In genomic region chr8:70278175-70278574, GRCm38 (mm10) we compare ENCODE assay signal across 12 mouse cellular contexts. TPM values are rescaled to one million over a fixed set of nuclear protein-coding genes. Genes with fewer than 3 reads are reported as not detected.
DNase-seq lines count a peak whose midpoint lies in the region; ATAC-seq and TF ChIP-seq lines count a peak whose summit lies in the region.
"Had no signal": no experiment of that assay in that cellular context is flagged by ENCODE, and none has a peak within 500 bp of the region (broad histone marks: within the 10 kb centered on the region; RNA-seq: fewer than 3 reads in every experiment).

No protein-coding gene starts in this region.

- no peak for DNase-seq in heart, adult 18-20 months
- no peak for DNase-seq in lung, postnatal 0 days (ENCODE audit: low spot score)
- no peak for DNase-seq in lung, adult 2 months
- DNase-seq in embryonic facial prominence, embryonic 14.5 days (ENCODE audit: low spot score) = no peak
- DNase-seq in liver, embryonic 14.5 days (ENCODE audit: low read depth in 3 of 3, low spot score in 3 of 3) = no peak
- DNase-seq: adrenal gland, adult 2 months; cerebellum, adult 18-20 months; gastrocnemius, postnatal 14 days; lung, adult 18-20 months had no signal

- H3K4me2 ChIP-seq in heart, embryonic 15.5 days = no peak overlapping the region
- H3K4me2 ChIP-seq in lung, postnatal 0 days (replicated peaks; ENCODE audit: low read depth, low read length) = no peak overlapping the region
- H3K4me2 ChIP-seq in embryonic facial prominence, embryonic 14.5 days (ENCODE audit: low read depth, low read length) = no peak overlapping the region
- H3K4me2 ChIP-seq in liver, embryonic 14.5 days (ENCODE audit: low read depth) = peak overlapping the region; percentile 5; the same call in 1 of the 2 replicates
- no peak overlapping the region for H3K4me2 ChIP-seq in midbrain, embryonic 15.5 days

- TF ChIP-seq CTCF in lung, postnatal 0 days (IDR thresholded peaks at IDR 0.05) = no peak
- no peak for TF ChIP-seq CTCF in lung, adult 2 months (IDR thresholded peaks at IDR 0.05; ENCODE audit: insufficient read depth, low read length)
- no peak for TF ChIP-seq CTCF in liver, embryonic 14.5 days (IDR thresholded peaks at IDR 0.05; ENCODE audit: low read depth)

- no peak overlapping the region for H3K27ac ChIP-seq in heart, embryonic 15.5 days
- peak overlapping the region; percentile 9; the same call in 1 of the 2 replicates for H3K27ac ChIP-seq in lung, postnatal 0 days (ENCODE audit: low read length)
- H3K27ac ChIP-seq in embryonic facial prominence, embryonic 14.5 days (replicated peaks; ENCODE audit: low read depth, low read length) = no peak overlapping the region
- H3K27ac ChIP-seq in liver, embryonic 14.5 days = no peak overlapping the region
- H3K27ac ChIP-seq in midbrain, embryonic 15.5 days = no peak overlapping the region

- H3K9ac ChIP-seq in heart, embryonic 15.5 days = peak overlapping the region; percentile 33; the same call in 1 of the 2 replicates
- no peak overlapping the region for H3K9ac ChIP-seq in lung, postnatal 0 days (replicated peaks; ENCODE audit: low read depth)
- 0 out of 2 replicates have a peak overlapping the region, but pooled peaks have one; percentile 26 for H3K9ac ChIP-seq in embryonic facial prominence, embryonic 14.5 days (ENCODE audit: low read depth, low read length)
- H3K9ac ChIP-seq in liver, embryonic 14.5 days (replicated peaks) = no peak overlapping the region
- H3K9ac ChIP-seq in midbrain, embryonic 15.5 days = no peak overlapping the region

- H3K9me3 ChIP-seq in heart, embryonic 15.5 days (replicated peaks) = no peaks in the 10 kb centered on the region
- no peaks in the 10 kb centered on the region for H3K9me3 ChIP-seq in lung, postnatal 0 days (ENCODE audit: low read length)
- no peaks in the 10 kb centered on the region; the same call in 1 of the 2 replicates for H3K9me3 ChIP-seq in embryonic facial prominence, embryonic 14.5 days (ENCODE audit: control insufficient read depth, low read length)
- H3K9me3 ChIP-seq in liver, embryonic 14.5 days (ENCODE audit: control insufficient read depth, low read length) = no peaks in the 10 kb centered on the region
- no peaks in the 10 kb centered on the region for H3K9me3 ChIP-seq in midbrain, embryonic 15.5 days

- WGBS in heart, embryonic 15.5 days = 64% methylated on average over 15 of the region's 15 CpGs
- 52% methylated on average over 13 of the region's 15 CpGs for WGBS in lung, postnatal 0 days
- WGBS in lung, adult 2 months = 48% methylated on average over 15 of the region's 15 CpGs
- 52% methylated on average over 14 of the region's 15 CpGs for WGBS in embryonic facial prominence, embryonic 14.5 days
- 36% methylated on average over 15 of the region's 15 CpGs for WGBS in liver, embryonic 14.5 days (ENCODE audit: insufficient replicate concordance)
- WGBS in midbrain, embryonic 15.5 days = 63% methylated on average over 15 of the region's 15 CpGs

- no peak for TF ChIP-seq POLR2A in lung, adult 2 months (IDR thresholded peaks at IDR 0.05; ENCODE audit: borderline replicate concordance, extremely low read depth, low read depth, low read length)

- no peak for TF ChIP-seq EP300 in lung, postnatal 0 days (IDR thresholded peaks at IDR 0.05)
- TF ChIP-seq EP300 in liver, embryonic 14.5 days (IDR thresholded peaks at IDR 0.05; ENCODE audit: low read depth) = no peak

- H3K4me1 ChIP-seq in heart, embryonic 15.5 days (replicated peaks) = peaks cover 38% of the 10 kb centered on the region
- H3K4me1 ChIP-seq in lung, postnatal 0 days (ENCODE audit: insufficient read depth, low read depth, low read length) = peaks cover 5% of the 10 kb centered on the region; the same call in 1 of the 2 replicates
- peaks cover 16% of the 10 kb centered on the region for H3K4me1 ChIP-seq in lung, adult 2 months (ENCODE audit: control insufficient read depth, insufficient read depth, low read length)
- no peaks in the 10 kb centered on the region for H3K4me1 ChIP-seq in embryonic facial prominence, embryonic 14.5 days (ENCODE audit: control insufficient read depth, insufficient read depth, low read length)
- H3K4me1 ChIP-seq in liver, embryonic 14.5 days (replicated peaks; ENCODE audit: control insufficient read depth in 2 of 2, insufficient read depth in 2 of 2, low read length in 1 of 2) = peaks cover 0 to 31% of the 10 kb centered on the region in 2 experiments; a peak in 2 of 4 replicates
- H3K4me1 ChIP-seq in midbrain, embryonic 15.5 days = peaks cover 6% of the 10 kb centered on the region

- H3K4me3 ChIP-seq in heart, embryonic 15.5 days = no peak overlapping the region
- H3K4me3 ChIP-seq in lung, postnatal 0 days (ENCODE audit: low read depth, low read length) = no peak overlapping the region
- H3K4me3 ChIP-seq in lung, adult 2 months (replicated peaks; ENCODE audit: extremely low read depth, low read depth, low read length) = no peak overlapping the region
- H3K4me3 ChIP-seq in embryonic facial prominence, embryonic 14.5 days (ENCODE audit: low read depth, low read length) = no peak overlapping the region
- H3K4me3 ChIP-seq in liver, embryonic 14.5 days (ENCODE audit: insufficient read depth in 1 of 2, low read depth in 2 of 2, low read length in 2 of 2) = peak overlapping the region in 1 of 2 experiments; percentile 12; a peak in 1 of 4 replicates
- no peak overlapping the region for H3K4me3 ChIP-seq in midbrain, embryonic 15.5 days

- no peaks in the 10 kb centered on the region for H3K36me3 ChIP-seq in heart, embryonic 15.5 days
- no peaks in the 10 kb centered on the region for H3K36me3 ChIP-seq in lung, postnatal 0 days (ENCODE audit: insufficient read depth, low read length)
- H3K36me3 ChIP-seq in embryonic facial prominence, embryonic 14.5 days (ENCODE audit: control insufficient read depth, insufficient read depth, low read length) = no peaks in the 10 kb centered on the region
- no peaks in the 10 kb centered on the region for H3K36me3 ChIP-seq in liver, embryonic 14.5 days (replicated peaks; ENCODE audit: control insufficient read depth, insufficient read depth, low read depth)
- H3K36me3 ChIP-seq in midbrain, embryonic 15.5 days (replicated peaks) = no peaks in the 10 kb centered on the region

- no peaks in the 10 kb centered on the region for H3K27me3 ChIP-seq in heart, embryonic 15.5 days
- no peaks in the 10 kb centered on the region for H3K27me3 ChIP-seq in lung, postnatal 0 days (replicated peaks; ENCODE audit: insufficient read depth, low read length)
- H3K27me3 ChIP-seq in embryonic facial prominence, embryonic 14.5 days (replicated peaks; ENCODE audit: control insufficient read depth, insufficient read depth, low read length) = no peaks in the 10 kb centered on the region
- H3K27me3 ChIP-seq in liver, embryonic 14.5 days (ENCODE audit: control insufficient read depth, insufficient read depth, low read length) = no peaks in the 10 kb centered on the region
- H3K27me3 ChIP-seq in midbrain, embryonic 15.5 days (replicated peaks) = no peaks in the 10 kb centered on the region

- ATAC-seq in heart, embryonic 15.5 days (replicated peaks; ENCODE audit: insufficient number of reproducible peaks, insufficient read depth, low FRiP score, low read depth) = no peak
- no peak for ATAC-seq in lung, postnatal 0 days
- no peak for ATAC-seq in embryonic facial prominence, embryonic 14.5 days (ENCODE audit: low read depth)
- ATAC-seq in liver, embryonic 14.5 days (ENCODE audit: insufficient read depth) = no peak
- ATAC-seq in erythroblast, adult 5-6 weeks (replicated peaks; ENCODE audit: low FRiP score, poor library complexity, severe bottlenecking) = no peak
- ATAC-seq in midbrain, embryonic 15.5 days (replicated peaks) = no peak

RNA-seq across cellular contexts. Expression of gene Homer3, which starts 4.5 kb away (rescaled TPM):
- polyA plus RNA-seq in heart, embryonic 15.5 days (2015; fragmentation: Nextera tagmentation; extraction: Ambion mirVana) = 24.2 and 33.6 TPM in 2 replicates
- total RNA-seq in heart, adult 18-20 months (2021) = 1 to 10 TPM; 7.7 to 8.4 TPM
- 54.1 and 61.1 TPM in 2 replicates for polyA plus RNA-seq in lung, postnatal 0 days (2015; fragmentation: Nextera tagmentation; extraction: Ambion mirVana)
- polyA plus RNA-seq in lung, adult 2 months (2012; rRNA removed) = 75.0 and 111 TPM in 2 replicates
- 26.8 and 37.3 TPM in 2 replicates for polyA plus RNA-seq in embryonic facial prominence, embryonic 14.5 days (2014; fragmentation: Nextera tagmentation; extraction: Ambion mirVana)
- 5.5 and 6.5 TPM in 2 replicates for polyA plus RNA-seq in liver, embryonic 14.5 days (2012; rRNA removed)
- polyA plus RNA-seq in liver, embryonic 14.5 days (2014; fragmentation: Nextera tagmentation; extraction: Ambion mirVana) = 3.9 and 4.2 TPM in 2 replicates
- 0.63 and 1.3 TPM in 2 replicates for total RNA-seq in erythroblast, adult 5-6 weeks (2015; ENCODE audit: low replicate concordance)
- 0.68 and 2.5 TPM in 2 replicates for total RNA-seq in erythroblast, adult 5-6 weeks (2017; ENCODE audit: low replicate concordance)
- 37.9 and 41.2 TPM in 2 replicates for polyA plus RNA-seq in midbrain, embryonic 15.5 days (2015; fragmentation: Nextera tagmentation; extraction: Ambion mirVana)

RNA-seq across cellular contexts. Expression of gene Ddx49, which starts 24.1 kb away (rescaled TPM):
- polyA plus RNA-seq in heart, embryonic 15.5 days (2015; fragmentation: Nextera tagmentation; extraction: Ambion mirVana) = 25.2 and 33.6 TPM in 2 replicates
- 10 to 100 TPM; 27.4 to 34.6 TPM for total RNA-seq in heart, adult 18-20 months (2021)
- 29.9 and 32.5 TPM in 2 replicates for polyA plus RNA-seq in lung, postnatal 0 days (2015; fragmentation: Nextera tagmentation; extraction: Ambion mirVana)
- polyA plus RNA-seq in lung, adult 2 months (2012; rRNA removed) = 37.2 and 43.0 TPM in 2 replicates
- 47.4 and 49.2 TPM in 2 replicates for polyA plus RNA-seq in embryonic facial prominence, embryonic 14.5 days (2014; fragmentation: Nextera tagmentation; extraction: Ambion mirVana)
- 17.9 and 20.3 TPM in 2 replicates for polyA plus RNA-seq in liver, embryonic 14.5 days (2012; rRNA removed)
- 20.8 and 22.3 TPM in 2 replicates for polyA plus RNA-seq in liver, embryonic 14.5 days (2014; fragmentation: Nextera tagmentation; extraction: Ambion mirVana)
- total RNA-seq in erythroblast, adult 5-6 weeks (2015; ENCODE audit: low replicate concordance) = 15.0 TPM in 2 replicates
- 23.3 and 40.0 TPM in 2 replicates for total RNA-seq in erythroblast, adult 5-6 weeks (2017; ENCODE audit: low replicate concordance)
- polyA plus RNA-seq in midbrain, embryonic 15.5 days (2015; fragmentation: Nextera tagmentation; extraction: Ambion mirVana) = 44.5 and 48.0 TPM in 2 replicates

RNA-seq across cellular contexts. Expression of gene Cope, which starts 24.1 kb away (rescaled TPM):
- polyA plus RNA-seq in heart, embryonic 15.5 days (2015; fragmentation: Nextera tagmentation; extraction: Ambion mirVana) = 241 and 335 TPM in 2 replicates
- 100 to 1,000 TPM; 157 to 174 TPM for total RNA-seq in heart, adult 18-20 months (2021)
- 266 and 297 TPM in 2 replicates for polyA plus RNA-seq in lung, postnatal 0 days (2015; fragmentation: Nextera tagmentation; extraction: Ambion mirVana)
- 308 and 342 TPM in 2 replicates for polyA plus RNA-seq in lung, adult 2 months (2012; rRNA removed)
- polyA plus RNA-seq in embryonic facial prominence, embryonic 14.5 days (2014; fragmentation: Nextera tagmentation; extraction: Ambion mirVana) = 314 and 345 TPM in 2 replicates
- polyA plus RNA-seq in liver, embryonic 14.5 days (2012; rRNA removed) = 138 and 180 TPM in 2 replicates
- polyA plus RNA-seq in liver, embryonic 14.5 days (2014; fragmentation: Nextera tagmentation; extraction: Ambion mirVana) = 164 and 171 TPM in 2 replicates
- total RNA-seq in erythroblast, adult 5-6 weeks (2015; ENCODE audit: low replicate concordance) = 52.7 and 89.2 TPM in 2 replicates
- total RNA-seq in erythroblast, adult 5-6 weeks (2017; ENCODE audit: low replicate concordance) = 36.9 and 53.7 TPM in 2 replicates
- polyA plus RNA-seq in midbrain, embryonic 15.5 days (2015; fragmentation: Nextera tagmentation; extraction: Ambion mirVana) = 299 and 322 TPM in 2 replicates

RNA-seq across cellular contexts. Expression of gene Cers1, which starts 37.4 kb away (rescaled TPM):
- 1.3 and 2.3 TPM in 2 replicates for polyA plus RNA-seq in heart, embryonic 15.5 days (2015; fragmentation: Nextera tagmentation; extraction: Ambion mirVana)
- under 1 TPM; 0.55 to 0.57 TPM for total RNA-seq in heart, adult 18-20 months (2021)
- polyA plus RNA-seq in lung, postnatal 0 days (2015; fragmentation: Nextera tagmentation; extraction: Ambion mirVana) = 0.63 and 1.6 TPM in 2 replicates
- 2.7 TPM in 2 replicates for polyA plus RNA-seq in lung, adult 2 months (2012; rRNA removed)
- polyA plus RNA-seq in embryonic facial prominence, embryonic 14.5 days (2014; fragmentation: Nextera tagmentation; extraction: Ambion mirVana) = 10.0 and 10.7 TPM in 2 replicates
- polyA plus RNA-seq in liver, embryonic 14.5 days (2012; rRNA removed) = 0.09 and 0.14 TPM in 2 replicates
- polyA plus RNA-seq in liver, embryonic 14.5 days (2014; fragmentation: Nextera tagmentation; extraction: Ambion mirVana) = not detected in 2 replicates
- total RNA-seq in erythroblast, adult 5-6 weeks (2015; ENCODE audit: low replicate concordance) = not detected in 2 replicates
- 0.43 TPM in 1 of 2 replicates, not detected in the other for total RNA-seq in erythroblast, adult 5-6 weeks (2017; ENCODE audit: low replicate concordance)
- 38.2 and 40.1 TPM in 2 replicates for polyA plus RNA-seq in midbrain, embryonic 15.5 days (2015; fragmentation: Nextera tagmentation; extraction: Ambion mirVana)

RNA-seq across cellular contexts. Expression of gene Armc6, which starts 43.9 kb away (rescaled TPM):
- polyA plus RNA-seq in heart, embryonic 15.5 days (2015; fragmentation: Nextera tagmentation; extraction: Ambion mirVana) = 16.4 and 24.0 TPM in 2 replicates
- 1 to 10 TPM; 6.8 to 7.8 TPM for total RNA-seq in heart, adult 18-20 months (2021)
- polyA plus RNA-seq in lung, postnatal 0 days (2015; fragmentation: Nextera tagmentation; extraction: Ambion mirVana) = 10.4 and 11.9 TPM in 2 replicates
- 14.5 and 15.1 TPM in 2 replicates for polyA plus RNA-seq in lung, adult 2 months (2012; rRNA removed)
- polyA plus RNA-seq in embryonic facial prominence, embryonic 14.5 days (2014; fragmentation: Nextera tagmentation; extraction: Ambion mirVana) = 28.8 and 33.4 TPM in 2 replicates
- 12.4 and 13.5 TPM in 2 replicates for polyA plus RNA-seq in liver, embryonic 14.5 days (2012; rRNA removed)
- polyA plus RNA-seq in liver, embryonic 14.5 days (2014; fragmentation: Nextera tagmentation; extraction: Ambion mirVana) = 10.5 and 12.0 TPM in 2 replicates
- total RNA-seq in erythroblast, adult 5-6 weeks (2015; ENCODE audit: low replicate concordance) = 4.6 TPM in 1 of 2 replicates, not detected in the other
- total RNA-seq in erythroblast, adult 5-6 weeks (2017; ENCODE audit: low replicate concordance) = 4.0 and 6.1 TPM in 2 replicates
- polyA plus RNA-seq in midbrain, embryonic 15.5 days (2015; fragmentation: Nextera tagmentation; extraction: Ambion mirVana) = 117 and 118 TPM in 2 replicates

Comparison
In these comparisons a context has a peak if more than half of its experiments do, and no peak if none do; other contexts are left out.
1. H3K9ac ChIP-seq: peak in heart, embryonic 15.5 days (single experiment) and embryonic facial prominence, embryonic 14.5 days (single experiment); none in lung, postnatal 0 days (single experiment), liver, embryonic 14.5 days (single experiment) and midbrain, embryonic 15.5 days (single experiment).